Mouse (Mus musculus) retina, adult 2 months (tissue): ENCODE results near the gene Ttll4.

Experiments
- DNase-seq: peaks from one replicate; pipeline ENCODE4 v3.0.0-alpha.2; 2012; ENCODE audit warnings: low read depth, low spot score

The Ttll4 gene

DNA sequence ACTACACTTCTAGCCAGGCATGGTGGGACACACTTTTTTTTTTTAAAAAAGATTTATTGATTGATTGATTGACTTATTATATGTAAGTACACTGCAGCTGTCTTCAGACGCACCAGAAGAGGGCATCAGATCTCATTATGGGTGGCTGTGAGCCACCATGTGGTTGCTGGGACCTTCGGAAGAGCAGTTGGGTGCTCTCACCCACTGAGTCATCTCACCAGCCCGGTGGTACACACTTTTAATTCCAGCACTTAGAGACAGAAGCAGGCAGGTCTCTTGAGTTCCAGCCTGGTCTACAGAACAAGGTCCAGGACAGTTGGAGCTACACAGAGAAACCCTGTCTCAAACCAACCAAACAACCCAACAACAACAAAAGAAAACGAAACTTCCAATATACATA, 50.5 kb downstream of the Ttll4 start:
- no peak for DNase-seq

DNA sequence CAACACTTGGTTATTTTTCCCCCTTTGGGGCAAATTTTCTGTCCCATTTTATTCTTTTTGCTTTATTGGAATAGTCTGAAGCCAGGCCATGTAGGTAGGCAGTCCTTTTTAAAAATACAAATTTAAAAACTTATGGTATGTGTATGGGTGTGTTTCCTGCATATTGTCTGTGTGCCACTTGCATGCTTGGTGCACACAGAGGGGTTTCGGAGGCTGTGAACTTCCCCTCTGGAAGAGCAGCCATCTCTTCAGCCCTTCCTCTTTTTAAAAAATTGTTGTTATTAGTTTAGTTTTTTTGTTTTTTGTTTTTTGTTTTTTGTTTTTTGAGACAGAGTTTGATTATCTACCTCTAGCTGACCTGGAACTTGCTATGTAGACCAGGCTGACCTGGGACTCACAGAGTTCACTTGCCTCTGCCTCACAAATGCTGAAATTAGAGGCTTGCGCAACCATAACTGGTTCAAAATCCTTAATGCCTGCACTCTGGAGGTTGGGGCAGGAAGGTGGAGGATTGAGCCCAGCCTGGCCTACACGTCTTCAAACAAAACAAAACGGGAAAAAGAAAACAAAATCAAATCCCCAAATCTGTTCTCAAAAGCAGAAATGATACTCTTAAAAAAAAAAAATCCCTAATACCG, 51.0 kb downstream of the Ttll4 start:
- DNase-seq, result no peak

DNA sequence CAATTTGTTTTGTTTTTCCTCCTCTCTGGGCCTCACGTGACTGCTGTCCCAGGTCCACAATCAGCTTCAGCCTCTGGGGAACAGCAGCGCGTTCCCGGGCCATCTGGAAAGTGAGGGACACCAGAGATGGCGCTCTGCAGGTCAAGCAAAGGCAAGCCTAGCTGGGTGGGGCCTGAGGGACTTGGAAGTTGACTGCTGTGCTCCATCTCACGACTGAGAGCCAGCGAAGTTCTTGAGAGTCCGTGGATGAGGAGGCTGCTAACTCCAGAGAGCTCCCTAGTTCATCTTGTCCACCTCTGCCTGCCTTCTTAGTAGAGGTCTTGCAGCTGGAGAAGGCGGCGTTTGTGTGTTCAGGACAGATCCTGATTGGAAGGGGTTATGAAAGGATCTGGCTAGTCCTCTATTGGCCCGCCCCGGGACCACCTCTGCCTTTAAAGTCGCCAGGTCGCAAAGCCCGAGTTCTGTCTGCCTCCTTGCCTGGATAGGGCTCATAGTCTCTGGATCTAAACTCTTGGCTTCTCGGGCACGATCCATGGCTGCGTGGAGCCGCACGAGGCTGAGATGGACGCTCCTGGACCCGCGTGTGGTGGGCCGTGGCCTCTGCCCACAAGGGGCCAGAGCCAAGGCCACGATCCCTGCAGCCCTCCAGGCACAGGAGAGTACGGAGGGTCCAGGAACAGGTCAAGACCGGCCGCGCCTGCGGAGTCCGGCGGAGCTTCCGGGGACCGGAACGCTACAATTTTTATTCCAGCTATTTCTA, 51.7 kb downstream of the Ttll4 start, which contains the start of gene Cyp27a1:
Cyp27a1 (plus strand) TSS at position 476 of the 760 bp plus-strand sequence.
- DNase-seq, result no peak

DNA sequence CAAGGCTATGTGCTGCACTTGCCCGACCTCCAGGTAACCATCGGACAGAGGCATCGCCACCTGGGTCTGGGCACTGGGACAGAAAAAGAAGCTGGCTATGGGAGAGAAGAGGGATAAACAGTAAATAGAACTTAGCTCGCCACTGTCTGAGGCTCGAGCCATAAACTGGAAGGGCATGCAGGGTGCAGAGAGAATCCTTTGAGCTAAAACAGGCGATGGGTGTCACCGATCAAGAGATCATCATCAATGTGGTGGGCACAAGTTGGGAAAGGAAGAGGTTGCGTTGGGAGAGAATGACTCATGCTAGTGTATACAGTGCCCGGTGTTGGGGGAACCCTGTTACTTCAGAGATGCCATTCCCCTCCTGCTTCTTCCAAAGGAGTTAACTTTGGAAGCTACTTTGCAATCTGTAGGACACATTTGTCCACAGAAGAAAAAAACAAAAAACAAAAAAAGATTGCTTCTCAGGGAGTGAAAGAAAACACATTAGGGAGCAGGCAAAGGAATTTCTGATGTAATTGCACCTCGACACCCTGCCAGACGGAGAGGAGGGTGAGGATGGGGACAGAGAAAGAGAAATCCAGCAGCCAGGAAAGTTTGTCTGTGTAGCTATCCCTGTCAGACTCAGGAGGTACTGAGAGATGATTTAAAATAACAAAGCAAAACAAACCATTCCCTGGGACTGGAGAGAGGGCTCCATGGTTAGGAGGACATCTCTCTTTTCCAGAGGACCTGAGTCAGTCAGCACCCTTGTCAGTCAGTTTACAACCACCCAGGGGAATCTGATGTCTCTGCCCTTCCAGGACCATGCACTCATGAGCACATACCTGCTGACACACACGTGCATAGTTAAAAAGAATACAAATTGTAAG, 52.5 kb downstream of the Ttll4 start:
- no peak for DNase-seq

DNA sequence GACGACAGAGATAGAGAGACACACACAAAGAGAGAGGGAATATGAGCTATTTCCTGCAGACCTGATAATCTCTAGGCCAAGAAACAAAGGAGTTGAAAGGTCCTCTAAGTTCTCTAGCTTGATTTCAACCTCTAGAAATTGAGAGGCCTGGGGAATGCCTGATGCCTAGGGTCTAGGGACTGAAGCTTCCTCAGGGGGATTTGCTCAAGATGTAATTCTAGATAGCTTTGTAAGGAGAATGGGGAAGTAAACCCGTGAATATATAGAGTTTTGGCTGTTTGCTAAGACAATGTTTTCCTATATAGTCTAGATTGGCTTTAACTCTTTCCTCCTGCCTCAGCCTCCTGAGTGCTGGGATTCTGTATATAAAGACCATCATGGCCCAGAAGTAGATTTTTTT, 53.4 kb downstream of the Ttll4 start:
- no peak for DNase-seq

DNA sequence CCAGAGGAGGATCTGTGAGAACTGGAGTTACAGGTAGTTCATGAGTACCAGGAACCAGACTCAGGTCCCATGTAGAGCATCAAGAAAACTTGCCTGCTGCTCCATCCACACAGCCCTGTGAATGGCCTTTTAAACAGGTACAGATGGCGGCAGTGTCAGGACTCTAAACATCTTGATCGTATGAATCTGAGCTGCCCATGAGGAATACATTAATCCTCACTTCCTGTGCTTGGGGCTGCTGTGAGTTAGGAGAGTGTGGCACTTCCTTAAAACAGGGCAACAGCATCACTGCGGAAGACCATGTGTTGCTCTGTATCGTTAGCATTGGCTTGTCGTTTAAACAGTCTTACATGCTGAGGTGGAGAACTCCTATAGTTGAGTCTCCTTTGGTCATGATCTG, 53.9 kb downstream of the Ttll4 start:
- DNase-seq, result no peak

DNA sequence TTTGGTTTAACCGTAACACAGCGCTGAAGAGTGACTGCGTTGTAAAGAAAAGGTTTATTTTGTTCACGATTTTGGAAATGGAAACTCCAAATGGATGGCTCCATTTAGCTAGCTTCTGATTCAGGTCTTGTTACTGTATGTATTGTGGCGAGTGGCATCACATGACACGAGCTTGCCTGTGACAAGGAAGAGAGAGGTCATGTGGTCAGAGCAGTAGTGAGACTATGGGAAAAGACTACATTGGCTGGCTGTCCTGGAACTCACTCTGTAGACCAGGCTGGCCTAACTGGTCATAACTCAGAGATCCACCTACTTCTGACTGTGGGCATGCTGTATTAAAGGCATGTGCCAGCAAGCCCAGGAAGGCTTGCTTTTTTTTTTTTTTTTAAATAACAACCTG, 54.3 kb downstream of the Ttll4 start:
- no peak for DNase-seq

DNA sequence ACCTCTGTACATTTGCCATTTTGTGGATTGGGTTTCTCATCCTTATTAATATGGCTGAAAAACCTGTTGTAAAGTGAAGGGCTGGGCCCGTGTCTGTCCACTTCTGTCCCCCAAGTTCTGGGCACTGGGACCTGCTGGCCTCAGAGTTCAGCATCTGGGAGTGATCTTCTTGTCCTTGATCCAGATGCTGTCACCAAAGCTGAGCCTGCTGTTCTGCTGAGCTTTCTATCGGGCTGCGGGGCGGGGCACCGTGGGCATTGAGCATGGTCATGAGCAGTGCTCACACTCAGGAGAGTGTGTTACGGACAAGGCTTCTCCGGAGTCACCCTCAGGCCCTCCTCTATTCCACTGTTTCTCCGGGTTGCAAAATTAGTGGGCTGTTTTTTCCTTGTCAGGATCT, 56.6 kb downstream of the Ttll4 start:
- no peak for DNase-seq

DNA sequence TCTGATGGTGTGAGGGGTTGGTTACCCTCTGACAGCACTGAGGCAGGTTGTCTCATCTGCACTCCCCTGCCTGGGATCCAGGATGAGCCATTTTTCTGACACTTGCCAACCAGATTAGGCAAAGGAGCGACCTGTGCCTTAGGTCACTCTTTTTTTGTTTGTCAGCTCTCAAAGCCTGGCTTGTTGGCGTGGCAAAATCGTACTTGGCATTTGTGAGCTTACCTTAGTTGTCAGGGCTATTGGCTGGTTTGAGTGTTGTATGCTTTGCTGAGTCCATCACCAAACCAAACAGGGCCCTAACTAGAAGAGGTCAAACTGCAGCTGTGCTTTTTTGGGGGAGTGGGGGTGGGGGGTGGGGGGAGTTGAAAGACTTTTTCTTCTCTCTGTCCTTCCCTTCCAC, 57.7 kb downstream of the Ttll4 start:
- DNase-seq, result no peak

DNA sequence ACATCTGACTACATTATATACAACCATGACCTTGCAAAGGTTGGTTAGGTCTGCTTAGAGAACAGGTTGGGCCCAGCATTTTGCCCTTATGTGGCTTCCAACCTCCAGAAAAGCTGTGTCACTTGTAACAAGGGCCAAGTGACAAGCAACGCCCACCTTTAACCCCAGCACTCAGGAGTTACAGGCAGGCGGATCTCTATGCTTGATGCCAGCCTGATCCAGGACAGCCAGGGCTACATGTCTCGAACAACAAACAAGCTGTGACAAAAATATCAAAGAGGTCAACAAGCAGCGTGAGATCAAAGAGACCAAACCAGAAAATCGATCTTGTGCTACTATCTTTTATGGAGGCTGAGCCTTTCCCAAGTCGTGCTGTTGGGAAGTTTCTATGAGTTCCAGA, 60.1 kb downstream of the Ttll4 start:
- no peak for DNase-seq

DNA sequence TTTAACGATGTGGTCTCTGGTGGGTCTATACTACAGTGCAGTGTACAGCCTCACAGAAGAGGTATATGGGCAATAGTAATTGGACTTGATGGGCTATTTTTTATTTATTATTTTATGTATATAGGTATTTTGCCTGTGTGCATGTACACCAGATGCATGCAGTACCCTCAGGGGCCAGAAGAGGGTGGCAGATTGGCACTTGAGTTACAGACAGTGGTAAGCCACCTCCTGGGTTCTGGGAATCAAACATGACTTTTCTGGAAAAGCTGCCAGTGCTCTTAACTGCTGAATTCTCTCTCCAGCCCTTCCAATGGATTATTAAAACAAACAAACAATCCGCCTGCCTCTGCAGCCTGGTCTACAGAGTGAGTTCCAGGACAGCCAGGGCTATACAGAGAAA, 62.2 kb downstream of the Ttll4 start:
- no peak for DNase-seq

DNA sequence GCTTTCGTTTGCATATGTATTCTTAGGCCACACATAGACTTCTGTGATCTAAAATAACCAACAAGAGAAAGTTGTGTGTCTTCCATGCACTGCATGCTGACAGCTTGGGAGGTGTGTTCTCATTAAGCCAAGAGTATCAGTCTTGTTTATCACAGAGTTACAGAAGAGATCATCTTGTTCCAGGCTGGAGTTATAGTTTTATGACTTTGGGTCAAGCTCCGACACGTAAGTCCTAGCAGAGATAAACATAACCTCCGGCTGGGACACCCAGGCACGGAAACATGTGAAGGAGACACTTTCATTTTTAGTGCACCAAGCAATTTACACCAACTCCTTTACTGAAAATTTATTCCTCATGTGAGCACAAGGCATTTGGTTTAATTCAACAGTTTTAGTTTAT, 64.6 kb downstream of the Ttll4 start:
- no peak for DNase-seq

DNA sequence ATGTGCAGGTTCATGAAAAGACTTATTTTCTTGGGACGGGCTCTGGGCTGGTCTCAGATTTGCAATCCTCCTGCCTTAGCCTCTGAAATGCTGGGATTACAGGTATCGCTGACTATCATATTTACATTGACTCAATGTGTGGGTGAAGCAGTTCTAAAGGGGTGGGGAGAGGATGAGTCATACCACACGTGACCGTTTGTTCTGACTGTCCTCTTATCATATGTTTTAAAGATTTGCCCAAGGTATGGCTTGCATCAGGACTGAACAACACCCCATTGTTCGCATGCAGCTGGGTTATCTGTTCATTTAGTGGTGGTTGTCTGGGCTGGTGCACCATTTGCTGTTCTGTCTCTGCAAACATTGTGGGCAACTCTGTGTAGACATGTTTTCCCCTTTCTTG, 65.1 kb downstream of the Ttll4 start:
- no peak for DNase-seq

DNA sequence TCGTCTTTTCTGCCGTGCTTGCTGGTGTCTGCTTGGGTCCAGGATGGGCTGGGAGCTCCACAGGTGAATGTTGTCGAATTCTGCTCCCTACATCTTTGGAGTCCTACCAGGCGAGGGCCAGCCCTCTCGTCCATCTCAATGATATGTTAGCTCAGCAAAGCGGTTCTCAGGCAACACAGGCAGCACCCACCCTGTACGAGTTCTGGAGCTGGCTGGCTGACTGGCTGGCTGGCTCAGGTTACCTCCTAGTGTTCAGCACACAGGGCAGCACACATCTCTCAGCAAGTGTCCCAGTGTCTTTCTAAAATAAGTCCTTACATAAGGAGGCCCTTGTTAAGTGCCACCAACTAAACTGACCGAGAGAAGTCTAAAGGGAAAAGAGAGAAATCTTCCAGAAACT, 66.9 kb downstream of the Ttll4 start:
- DNase-seq, result no peak

DNA sequence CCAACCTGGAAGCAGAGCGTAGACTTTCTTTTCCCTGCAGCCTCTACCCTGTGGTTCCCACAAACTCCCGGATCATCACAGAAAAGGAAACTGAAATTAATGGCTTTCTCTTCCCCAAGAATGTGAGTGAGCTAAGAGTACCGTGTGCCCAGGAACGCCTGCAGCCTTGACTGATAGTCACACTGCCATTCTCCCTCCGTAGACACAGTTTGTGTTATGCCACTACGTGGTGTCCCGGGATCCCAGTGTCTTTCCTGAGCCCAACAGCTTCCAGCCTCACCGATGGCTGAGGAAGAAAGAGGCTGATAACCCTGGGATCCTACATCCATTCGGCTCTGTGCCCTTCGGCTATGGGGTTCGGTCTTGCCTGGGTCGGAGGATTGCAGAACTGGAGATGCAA, 75.4 kb downstream of the Ttll4 start:
- DNase-seq, result no peak

DNA sequence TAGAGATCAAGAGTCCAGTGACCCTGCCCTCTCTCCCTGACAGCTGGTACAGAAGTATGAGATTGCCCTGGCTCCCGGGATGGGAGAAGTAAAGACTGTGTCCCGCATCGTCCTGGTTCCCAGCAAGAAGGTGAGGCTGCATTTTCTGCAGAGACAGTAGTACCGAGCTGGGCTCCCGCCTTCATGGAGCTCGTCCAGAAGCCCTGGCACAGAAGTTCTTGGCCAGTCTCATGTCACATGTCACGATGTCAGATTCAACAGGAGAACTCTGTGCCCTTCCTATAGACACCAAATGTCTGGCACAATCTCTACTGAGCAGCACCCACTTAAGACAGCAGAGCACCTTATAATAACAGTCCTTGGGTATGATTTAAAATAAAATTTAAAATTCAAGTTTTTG, 76.0 kb downstream of the Ttll4 start:
- no peak for DNase-seq

DNA sequence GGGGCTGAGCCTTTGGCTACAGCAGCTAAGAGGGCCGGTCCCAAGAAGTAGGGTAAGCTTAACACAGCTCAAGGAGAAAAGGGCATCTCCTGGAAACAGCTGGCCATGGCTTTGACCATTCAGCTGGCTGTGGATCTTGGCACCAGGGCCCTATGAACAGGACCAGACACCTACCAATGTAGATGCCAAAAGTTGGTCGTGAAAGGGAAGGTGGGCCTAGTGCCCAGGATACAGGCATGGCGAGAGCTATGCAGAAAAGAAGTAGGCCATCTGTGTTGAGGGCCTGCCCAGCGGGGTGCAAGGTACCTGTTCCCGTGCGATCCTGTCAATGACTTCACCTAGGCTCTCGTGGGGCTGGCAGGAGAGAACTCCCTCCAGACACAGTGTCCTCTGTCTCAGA, 79.3 kb downstream of the Ttll4 start:
- no peak for DNase-seq

DNA sequence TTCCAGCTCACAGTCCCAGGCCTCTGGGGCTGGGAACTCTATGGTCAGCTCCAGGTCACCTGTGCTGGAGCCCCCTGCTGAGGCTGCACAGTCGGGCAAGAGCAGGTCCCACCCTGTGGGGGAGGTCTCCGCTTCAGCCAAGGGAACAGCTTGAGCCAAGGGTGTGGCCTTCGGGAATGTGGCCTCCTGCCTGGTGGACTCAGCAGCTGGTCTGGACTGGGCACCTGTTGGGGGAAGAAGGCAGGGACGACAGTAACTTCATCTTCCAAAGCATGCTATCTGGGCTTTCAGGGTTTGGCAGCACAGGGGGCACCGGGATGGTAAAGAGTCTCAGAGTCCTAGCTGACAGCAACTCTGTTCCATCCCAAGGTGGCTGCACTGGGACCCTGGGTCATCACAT, 85.8 kb downstream of the Ttll4 start:
- DNase-seq, result no peak

DNA sequence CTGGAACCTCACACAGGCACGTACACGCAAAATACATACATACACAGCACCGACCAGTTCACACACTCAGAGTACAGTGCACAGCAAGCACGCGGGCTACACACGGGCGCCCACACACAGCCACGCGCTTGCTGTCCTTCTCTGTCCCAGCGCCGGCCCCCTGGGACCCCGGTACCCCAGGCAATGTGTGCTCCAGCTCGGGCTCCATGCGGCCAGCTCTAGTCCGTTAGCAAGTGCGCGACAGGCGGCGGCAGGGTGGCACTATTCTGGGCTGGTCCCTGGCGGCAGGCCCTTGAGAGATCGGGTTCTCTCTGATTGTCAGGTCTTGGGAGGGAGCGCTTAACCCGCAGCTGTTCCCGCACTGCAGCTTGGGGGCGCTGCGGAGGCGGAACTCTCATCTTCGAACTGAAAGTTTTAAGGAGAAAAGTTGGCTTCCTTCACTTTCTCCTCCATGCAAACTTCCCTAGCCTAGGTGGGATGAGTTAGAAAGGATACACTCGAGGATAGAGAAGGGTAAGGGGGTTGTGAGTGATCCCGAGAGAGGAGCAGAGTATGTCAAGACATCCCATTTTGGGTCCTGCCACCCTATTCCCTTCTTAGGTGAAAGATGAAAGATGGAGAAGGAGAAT, 87.2 kb downstream of the Ttll4 start, which contains the start of gene Prkag3:
Prkag3 (minus strand) TSS at position 579 of the 629 bp plus-strand sequence.
- no peak for DNase-seq

DNA sequence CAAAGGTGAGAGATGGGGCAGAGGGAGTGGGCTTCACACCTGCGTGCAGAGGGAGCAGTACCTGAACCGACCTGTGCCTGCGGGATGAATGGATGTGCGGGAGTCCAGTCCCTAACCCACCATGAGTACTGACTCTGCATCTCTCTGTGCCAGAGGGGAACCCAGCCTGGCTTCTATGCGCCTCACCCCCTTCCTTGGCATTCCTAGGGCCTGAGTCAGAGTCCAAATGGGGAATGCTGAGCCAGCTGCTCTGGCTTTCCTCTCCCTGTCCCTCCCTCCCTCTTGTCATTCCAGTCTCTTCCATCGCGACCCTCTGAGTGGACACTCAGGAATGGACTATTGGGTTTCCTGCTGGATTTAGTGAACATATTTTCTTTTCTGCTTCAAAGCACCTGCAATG, 87.8 kb downstream of the Ttll4 start:
- DNase-seq, result no peak

DNA sequence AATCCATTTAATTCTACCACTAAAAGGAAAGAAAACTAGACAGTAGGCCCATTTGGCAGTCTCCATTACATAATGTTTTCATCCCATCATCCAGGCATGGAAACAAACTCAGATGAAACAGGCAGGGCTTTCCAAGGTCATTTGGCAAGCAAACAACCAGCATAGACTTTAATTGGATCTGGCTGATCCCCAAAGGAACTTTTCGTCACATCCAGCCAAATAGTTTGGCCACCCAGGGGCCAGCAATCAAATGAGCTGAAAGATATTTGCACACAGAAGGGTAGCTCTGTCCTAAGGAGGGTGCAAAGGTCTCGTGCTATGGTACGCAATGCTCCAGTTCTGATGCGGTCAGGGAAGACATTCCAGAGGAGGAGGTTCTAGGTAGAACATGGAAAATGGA, 89.1 kb downstream of the Ttll4 start:
- no peak for DNase-seq

DNA sequence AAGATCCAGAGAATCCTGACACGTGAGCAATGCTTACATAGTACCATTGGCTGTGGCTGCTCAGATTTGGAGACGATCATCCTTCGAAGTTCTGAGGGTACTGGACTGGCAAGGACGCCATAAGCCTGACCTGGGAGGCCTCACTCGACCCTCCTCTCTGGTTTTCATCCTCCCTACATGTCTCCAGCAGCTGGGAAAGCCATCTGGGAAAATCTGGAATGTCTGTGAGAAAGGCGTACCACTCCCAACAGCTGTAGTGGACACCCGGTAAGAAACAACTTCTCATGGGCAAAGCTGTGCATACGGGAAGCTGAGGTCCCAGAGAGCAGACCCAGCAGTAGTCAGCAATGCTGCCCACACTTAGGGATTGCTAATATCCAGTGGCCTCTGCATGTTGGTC, 90.6 kb downstream of the Ttll4 start:
- no peak for DNase-seq
